Mouse (Mus musculus): ENCODE measurements around the gene Igf2r.

DNA sequence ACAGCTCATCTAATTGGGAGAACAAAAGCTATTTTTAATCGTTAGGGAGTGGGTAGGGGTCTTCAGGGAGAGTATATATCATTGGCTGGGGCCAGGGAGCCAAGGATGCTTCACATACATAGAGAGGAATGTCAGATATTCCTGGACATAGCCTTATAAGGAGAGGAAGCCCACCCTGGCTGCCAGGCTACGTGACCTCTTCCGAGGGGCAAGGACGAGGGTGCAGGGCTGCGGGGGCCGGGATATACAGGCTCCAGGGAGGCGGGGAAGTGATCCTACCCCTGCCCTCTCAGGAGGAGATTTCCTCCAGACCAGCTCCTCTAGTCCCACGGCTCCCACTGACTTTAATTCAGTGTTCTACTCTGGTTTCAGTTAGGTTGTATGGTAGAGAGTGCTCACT is 10.7 kb upstream of the Igf2r start:
- TF ChIP-seq POLR2AphosphoS5 (IDR thresholded peaks at IDR 0.05; ENCODE audit: insufficient replicate concordance, low read depth, low read length) = no peak
- no peak for TF ChIP-seq TAL1 (conservative IDR thresholded peaks at IDR 0.05; ENCODE audit: low read depth, low read length)
- no peak for TF ChIP-seq GATA1 (IDR thresholded peaks at IDR 0.05; ENCODE audit: borderline replicate concordance, low read length)
- TF ChIP-seq CTCF (IDR thresholded peaks at IDR 0.05; ENCODE audit: low read depth, low read length) = no peak

Data from G1E (cell line).